Mouse (Mus musculus) thymus, postnatal 14 days (tissue): ENCODE results near the gene Zc3hav1l.

ENCODE experiments used
- DNase-seq: peaks from one replicate; pipeline ENCODE4 v3.0.0; 2021

Zc3hav1l gene

DNA sequence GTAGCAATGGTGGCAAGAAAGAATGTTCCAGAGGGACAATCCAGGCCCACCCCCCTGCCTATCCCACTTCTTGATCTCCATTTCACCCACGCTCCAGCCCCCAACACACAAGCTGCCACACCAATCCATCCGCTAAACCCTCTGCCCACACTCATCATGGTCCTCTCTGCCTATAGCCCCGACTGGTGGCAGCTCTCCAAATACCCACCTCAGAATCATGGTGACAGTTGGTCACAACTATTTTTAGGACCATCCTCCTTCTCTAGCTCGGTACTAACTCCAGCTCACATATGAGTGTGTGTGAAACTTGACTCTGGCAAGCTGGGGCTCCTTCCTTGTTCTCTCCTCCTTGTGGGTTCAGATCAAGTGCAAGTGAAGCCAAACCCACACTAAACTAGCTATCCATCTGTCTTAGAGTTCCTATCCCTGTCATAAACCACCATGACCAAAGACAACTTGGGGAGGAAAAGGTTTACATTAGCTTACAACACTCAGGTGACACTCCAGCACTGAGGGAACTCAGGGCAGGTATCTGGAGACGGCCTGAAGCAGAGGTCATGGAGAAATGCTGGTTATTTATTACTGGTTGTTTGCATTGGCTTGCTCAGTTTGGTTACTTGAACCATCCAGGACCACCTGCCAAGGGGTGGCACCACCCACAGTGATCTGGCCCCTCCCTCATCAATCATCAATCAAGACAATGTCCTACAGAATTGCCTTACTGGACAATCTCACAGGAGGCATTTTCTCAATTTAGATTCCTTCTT lies 35.5 kb downstream of the Zc3hav1l start:
- no peak for DNase-seq

DNA sequence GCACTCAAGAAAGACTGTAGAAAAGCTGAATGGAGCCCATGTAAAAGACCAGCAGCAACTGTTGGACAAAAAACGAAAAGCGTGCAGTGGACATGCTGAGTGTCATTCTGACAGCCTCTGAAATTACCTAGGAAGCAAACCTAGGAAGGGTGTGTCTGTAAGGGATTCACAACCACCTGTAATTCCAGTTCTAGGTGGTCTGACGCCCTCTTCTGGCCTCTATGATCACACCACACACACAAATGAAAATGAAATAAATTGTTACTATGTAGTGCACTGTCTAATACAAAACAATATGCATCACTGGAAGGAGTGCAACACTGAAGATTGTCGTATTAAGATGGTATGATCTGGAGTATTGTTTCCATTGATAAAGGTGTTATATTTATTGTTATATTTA lies 37.2 kb downstream of the Zc3hav1l start:
- no peak for DNase-seq

- DNase-seq, result no peak
These were observed 41.6 kb downstream of the Zc3hav1l start for GRCm38 (mm10) chr6:38257506-38257905.

DNA sequence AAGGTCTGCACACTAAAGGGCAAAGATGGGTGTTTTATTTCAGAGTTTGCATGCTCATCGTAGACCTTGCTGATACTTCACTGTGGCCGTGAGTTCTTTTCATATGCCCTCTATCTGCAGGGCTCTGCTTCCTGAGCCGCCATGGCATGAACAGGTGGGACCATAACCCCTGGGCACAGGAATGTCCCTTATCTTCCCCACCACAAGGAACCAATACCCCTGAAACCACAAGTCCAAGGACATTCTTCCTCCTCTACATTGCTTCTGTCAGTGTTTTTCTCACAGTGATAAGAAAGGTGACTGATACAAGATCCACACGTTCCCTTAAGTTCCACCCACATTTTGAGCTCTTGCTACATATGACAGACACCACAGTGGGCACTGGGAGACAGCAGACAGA lies 42.3 kb downstream of the Zc3hav1l start:
- DNase-seq, result no peak

DNA sequence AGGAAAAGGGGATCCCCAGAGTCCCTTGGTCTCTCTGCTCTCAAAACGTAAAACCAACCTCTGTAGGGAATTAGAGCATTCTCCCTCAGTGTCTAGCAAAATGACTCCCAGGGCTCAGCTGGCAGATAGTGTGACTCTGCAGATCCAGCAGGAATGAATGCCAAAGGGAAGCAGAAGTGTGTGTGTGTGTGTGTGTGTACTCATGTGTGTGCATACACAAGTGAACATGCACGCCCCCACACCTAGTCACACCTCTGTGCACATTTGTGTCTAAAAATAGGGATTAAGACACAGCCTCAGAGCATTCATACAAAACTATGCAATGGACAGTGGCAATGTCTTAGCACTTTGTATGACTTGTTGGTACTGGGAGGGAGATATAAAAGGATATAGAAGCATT lies 43.3 kb downstream of the Zc3hav1l start:
- DNase-seq, result no peak

DNA sequence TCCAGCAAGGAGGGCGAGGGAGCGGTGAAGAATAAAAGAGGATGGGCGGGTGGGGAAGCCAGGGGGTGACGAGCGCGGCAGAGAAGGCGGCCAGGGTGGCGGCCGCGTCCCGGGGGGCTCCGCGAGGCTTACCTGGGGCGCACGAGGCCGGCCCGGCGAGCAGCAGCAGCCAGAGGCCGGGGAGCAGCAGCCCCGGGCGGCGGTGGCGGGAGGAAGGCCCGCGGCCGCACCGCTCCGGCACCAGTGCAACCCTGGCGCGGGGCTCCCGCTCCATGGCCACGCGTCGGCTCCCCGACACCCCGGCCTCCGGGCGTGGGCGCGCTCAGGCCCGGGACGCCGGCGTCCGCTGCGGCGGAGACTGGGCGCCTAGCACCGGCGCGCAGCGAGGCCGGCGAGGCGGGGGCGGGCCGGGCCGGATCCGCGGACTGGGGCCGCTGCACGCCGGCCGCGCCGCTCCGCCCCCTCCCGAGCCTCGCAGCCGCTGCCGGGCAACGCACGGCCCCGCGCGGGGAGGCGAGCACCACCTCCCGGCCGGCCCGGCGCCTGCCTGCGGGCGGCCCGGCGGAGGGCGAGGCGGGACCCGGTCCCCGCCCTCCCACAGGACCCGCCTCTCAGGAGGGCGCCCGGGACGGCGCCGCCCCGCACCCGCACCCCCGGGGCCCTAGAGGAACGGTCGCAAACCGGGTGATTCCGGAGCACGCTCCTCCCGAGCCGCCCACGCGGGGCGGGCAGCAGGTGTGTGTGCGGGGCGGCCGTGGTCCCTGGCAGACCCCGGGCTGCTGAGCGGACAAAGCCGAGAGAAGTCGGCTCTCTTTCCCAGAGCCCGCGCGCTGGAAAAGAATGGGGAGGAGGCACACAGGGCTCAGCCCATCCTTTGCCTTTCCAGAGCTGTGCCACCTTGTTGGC lies 45.1 kb downstream of the Zc3hav1l start, which contains the start of gene D630045J12Rik:
D630045J12Rik (minus strand) TSS at position 274 of the 906 bp plus-strand sequence.
- DNase-seq, result peak; percentile 72

- no peak for DNase-seq
These were observed 46.0 kb downstream of the Zc3hav1l start for GRCm38 (mm10) chr6:38252766-38253735.

DNA sequence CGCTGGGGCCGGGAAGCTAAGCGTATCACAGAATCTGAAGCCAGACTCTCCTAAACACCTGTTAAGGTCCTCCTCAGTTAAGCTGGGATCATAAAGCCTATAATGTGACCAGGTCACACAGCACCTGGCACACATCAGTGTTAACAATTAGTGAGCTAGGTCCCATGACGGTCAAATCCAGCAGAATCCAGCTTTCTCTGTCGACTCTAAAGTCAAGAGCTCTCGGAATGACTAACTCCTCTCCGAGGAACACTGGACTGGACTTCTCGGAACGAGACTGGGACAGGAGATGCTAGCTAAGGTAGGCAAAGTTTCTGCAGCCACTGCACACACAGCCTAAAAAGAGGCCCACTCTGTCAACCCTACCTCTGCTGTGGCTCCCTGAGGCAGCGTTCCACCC lies 46.9 kb downstream of the Zc3hav1l start:
- no peak for DNase-seq

GRCm38 (mm10) chr6:38251464-38251863 lies 47.6 kb downstream of the Zc3hav1l start:
- DNase-seq, result no peak

- no peak for DNase-seq
These were observed 51.7 kb downstream of the Zc3hav1l start for GRCm38 (mm10) chr6:38247362-38247761.

DNA sequence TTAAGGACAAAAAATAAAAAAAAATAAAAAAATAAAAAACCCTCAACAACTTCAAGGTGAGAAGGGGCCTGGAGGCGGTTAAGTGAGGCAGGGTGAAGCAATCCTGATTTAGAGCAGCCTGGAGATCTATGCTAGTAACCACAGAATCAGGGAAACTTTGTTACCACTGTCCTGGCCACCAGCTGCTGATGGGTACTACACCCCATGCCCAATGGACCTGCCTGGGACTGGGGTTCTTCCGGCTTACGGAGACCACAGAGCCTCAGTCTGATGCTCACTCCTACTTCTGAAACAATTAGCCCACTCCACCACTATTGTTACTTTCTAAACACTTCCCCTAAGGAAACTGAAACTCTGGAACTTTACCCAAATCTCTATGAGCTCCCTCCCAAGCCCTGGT lies 54.3 kb downstream of the Zc3hav1l start:
- no peak for DNase-seq

DNA sequence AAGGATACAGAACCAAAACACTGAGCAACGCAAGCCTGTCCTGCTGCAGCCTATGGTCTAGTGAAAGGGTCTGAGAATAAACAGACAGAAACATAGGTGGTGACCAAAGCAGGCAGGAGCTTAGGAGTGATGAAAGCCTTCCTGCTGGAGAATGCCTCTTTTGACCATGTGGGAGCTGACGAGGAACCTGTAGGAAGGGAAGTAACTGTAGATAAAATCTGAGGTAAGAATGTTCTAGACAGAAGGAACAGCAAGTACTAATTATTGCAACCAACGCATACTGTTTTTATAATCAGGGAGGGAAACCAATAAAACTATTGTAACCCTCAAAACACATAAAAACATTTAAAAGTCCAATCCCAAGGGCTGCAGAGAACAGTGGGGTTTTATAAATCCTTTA lies 54.9 kb downstream of the Zc3hav1l start:
- DNase-seq, result no peak

DNA sequence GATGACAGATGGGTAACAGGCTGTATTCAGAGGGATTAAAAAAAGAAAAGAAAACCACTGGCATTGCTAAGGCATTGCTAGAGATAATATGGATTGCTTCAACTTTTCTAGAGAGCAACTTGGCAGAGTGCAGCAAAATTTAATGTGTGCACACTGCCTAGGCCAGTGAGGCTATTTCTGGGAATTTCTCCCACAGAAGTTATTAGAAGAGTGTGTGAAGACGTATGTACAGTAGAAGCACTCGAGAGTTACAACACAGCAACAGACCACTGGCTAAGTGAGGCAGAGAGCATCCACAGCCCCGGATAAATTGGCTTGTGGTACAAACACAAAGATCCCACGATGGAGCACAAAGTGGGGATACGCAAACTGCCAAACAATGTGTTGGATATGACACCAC lies 56.2 kb downstream of the Zc3hav1l start:
- no peak for DNase-seq

DNA sequence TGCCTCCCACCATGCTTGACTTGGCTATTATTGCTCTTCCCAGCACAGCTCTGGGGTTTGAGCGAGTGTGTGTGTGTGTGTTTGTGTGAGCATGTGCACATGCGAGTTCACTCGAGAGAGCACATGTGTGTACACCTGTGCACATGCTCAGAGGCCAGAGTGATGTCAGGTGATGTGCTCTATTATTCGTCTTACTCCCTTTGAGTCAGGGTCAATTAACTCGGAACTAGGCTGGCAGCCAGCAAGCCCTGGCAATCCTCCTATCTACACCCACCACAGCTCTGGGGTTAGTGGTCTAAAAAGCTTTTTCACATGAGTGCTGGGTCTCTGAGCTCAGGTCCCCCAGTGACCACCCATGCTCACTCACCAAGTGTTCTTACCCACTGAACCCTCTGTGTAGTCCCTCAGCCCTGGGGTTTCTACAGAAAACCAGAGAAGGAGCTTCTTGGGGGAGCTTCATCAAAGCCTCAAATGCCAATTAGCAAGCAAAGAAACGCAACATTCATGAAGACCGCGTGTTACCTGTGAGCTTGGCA lies 56.7 kb downstream of the Zc3hav1l start:
- DNase-seq, result no peak

DNA sequence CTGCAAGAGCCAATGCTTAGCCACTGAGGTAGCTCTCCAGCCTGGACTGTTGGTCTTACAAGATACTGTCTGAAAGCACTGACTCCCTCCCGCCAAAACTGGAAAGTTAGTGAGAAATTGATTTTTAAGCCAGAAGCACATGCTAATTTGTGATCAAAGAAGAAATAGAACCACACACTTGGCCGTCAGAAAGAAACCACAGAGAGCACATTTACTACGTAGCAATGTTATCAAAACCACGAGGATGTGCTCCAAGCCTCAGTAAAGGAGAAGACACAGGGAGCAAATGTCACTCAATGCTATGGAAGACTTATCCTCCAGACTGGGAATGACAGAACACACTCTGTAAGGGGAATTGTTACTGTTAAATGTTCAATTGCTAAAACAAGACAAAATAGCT lies 57.6 kb downstream of the Zc3hav1l start:
- DNase-seq, result no peak

- DNase-seq, result no peak
These were observed 58.4 kb downstream of the Zc3hav1l start for GRCm38 (mm10) chr6:38240618-38241017.

- DNase-seq, result no peak
These were observed 60.7 kb downstream of the Zc3hav1l start for GRCm38 (mm10) chr6:38238382-38238781.
